9 mouse cellular contexts compared by ENCODE assay signal in the genomic region with DNA sequence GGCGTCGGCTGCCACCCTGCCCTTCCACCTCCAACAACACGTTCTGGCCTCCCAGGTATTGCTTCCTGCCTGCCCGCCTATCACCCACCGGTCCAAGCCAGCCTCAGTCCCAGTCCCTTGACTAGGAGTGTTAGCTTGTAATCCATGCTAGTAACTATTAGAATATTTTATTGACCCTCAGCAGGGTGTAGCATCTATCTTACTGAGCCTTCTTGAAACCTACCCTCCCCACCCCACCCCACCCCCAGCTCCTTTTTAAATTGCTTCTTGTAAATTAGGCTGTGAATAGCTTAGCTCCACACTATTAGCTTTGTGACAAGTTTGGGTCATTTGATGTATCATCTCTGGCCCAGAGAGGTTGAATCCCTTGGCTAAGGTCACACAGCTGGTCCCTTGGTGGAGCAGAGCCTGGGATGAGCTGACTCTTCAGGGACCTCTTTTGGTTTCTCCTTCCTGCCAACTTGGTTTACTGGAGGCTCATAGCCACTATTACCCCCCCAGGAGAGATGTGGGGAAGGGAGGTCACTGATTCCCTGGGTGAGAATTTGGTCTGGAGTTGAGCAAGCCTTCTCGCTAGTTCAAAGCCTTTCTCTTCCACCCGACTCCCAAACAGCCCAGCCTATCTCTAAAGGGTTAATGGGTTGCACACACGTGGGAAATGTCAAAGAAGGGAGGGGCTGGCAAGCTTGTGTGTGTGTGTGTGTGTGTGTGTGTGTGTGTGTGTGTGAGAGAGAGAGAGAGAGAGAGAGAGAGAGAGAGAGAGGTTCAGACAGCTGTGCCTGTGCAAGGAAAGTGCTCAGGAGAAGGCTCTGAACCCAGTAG. TPM values are rescaled to one million over a fixed set of nuclear protein-coding genes. Genes with fewer than 3 reads are reported as not detected.
DNase-seq lines count a peak whose midpoint lies in the region; ATAC-seq and TF ChIP-seq lines count a peak whose summit lies in the region.
"Had no signal": no experiment of that assay in that cellular context is flagged by ENCODE, and none has a peak within 500 bp of the region (broad histone marks: within the 10 kb centered on the region; RNA-seq: fewer than 3 reads in every experiment).

No protein-coding gene starts in this region.

- no peak for TF ChIP-seq CTCF in lung, embryonic 14.5 days (IDR thresholded peaks at IDR 0.05; ENCODE audit: low read depth)

- peak overlapping the region; percentile 78 for H3K4me2 ChIP-seq in lung, embryonic 14.5 days
- H3K4me2 ChIP-seq in embryonic facial prominence, embryonic 11.5 days (ENCODE audit: low read depth, low read length), result peak overlapping the region; percentile 77
- H3K4me2 ChIP-seq: hindbrain, embryonic 14.5 days had no signal

- peak overlapping the region; percentile 74 for H3K9ac ChIP-seq in lung, embryonic 14.5 days
- H3K9ac ChIP-seq in embryonic facial prominence, embryonic 11.5 days (replicated peaks; ENCODE audit: low read length), result peak overlapping the region; percentile 73
- H3K9ac ChIP-seq: hindbrain, embryonic 14.5 days had no signal

- WGBS in heart, embryonic 10.5 days, result 40% methylated on average over 8 of the region's 8 CpGs
- 22% methylated on average over 8 of the region's 8 CpGs for WGBS in lung, embryonic 14.5 days
- 12% methylated on average over 8 of the region's 8 CpGs for WGBS in embryonic facial prominence, embryonic 11.5 days

- no peak for DNase-seq in heart, embryonic 10.5 days (ENCODE audit: low spot score)
- DNase-seq in heart, adult 18-20 months, result no peak
- peak; percentile 58 for DNase-seq in lung, embryonic 14.5 days
- no peak for DNase-seq in lung, adult 18-20 months
- no peak for DNase-seq in embryonic facial prominence, embryonic 11.5 days (ENCODE audit: low spot score)
- DNase-seq in lung, postnatal 4 days, result peak; percentile 30 to 38
- no peak for DNase-seq in right cerebral cortex, adult 2 months (ENCODE audit: low spot score in 2 of 2)
- DNase-seq in spleen, postnatal 14 days (ENCODE audit: low spot score in 2 of 2), result no peak

- ATAC-seq in lung, embryonic 14.5 days (ENCODE audit: insufficient read depth), result no peak
- ATAC-seq in embryonic facial prominence, embryonic 11.5 days (replicated peaks; ENCODE audit: insufficient number of reproducible peaks, low FRiP score, low TSS enrichment, low read depth), result no peak

- peak overlapping the region; percentile 53 for H3K4me3 ChIP-seq in heart, embryonic 10.5 days
- H3K4me3 ChIP-seq in lung, embryonic 14.5 days (ENCODE audit: low read depth, low read length), result peak overlapping the region; percentile 44
- peak overlapping the region; percentile 37 for H3K4me3 ChIP-seq in embryonic facial prominence, embryonic 11.5 days (ENCODE audit: low read depth, low read length)

- peaks cover 36% of the 10 kb centered on the region for H3K36me3 ChIP-seq in heart, embryonic 10.5 days
- H3K36me3 ChIP-seq in lung, embryonic 14.5 days (ENCODE audit: insufficient read depth), result peaks cover 76% of the 10 kb centered on the region
- no peaks in the 10 kb centered on the region for H3K36me3 ChIP-seq in embryonic facial prominence, embryonic 11.5 days (replicated peaks; ENCODE audit: control insufficient read depth, insufficient read depth, low read depth, low read length)

- peak overlapping the region; percentile 72; the same call in 1 of the 2 replicates for H3K27ac ChIP-seq in heart, embryonic 10.5 days
- peak overlapping the region; percentile 91 for H3K27ac ChIP-seq in lung, embryonic 14.5 days (ENCODE audit: low read depth)
- H3K27ac ChIP-seq in embryonic facial prominence, embryonic 11.5 days (replicated peaks; ENCODE audit: low read depth, low read length), result peak overlapping the region; percentile 79
- H3K27ac ChIP-seq: hindbrain, embryonic 14.5 days had no signal

- H3K27me3 ChIP-seq in heart, embryonic 10.5 days (ENCODE audit: insufficient read depth, poor library complexity, severe bottlenecking), result peaks cover 91% of the 10 kb centered on the region
- peaks cover 50% of the 10 kb centered on the region for H3K27me3 ChIP-seq in lung, embryonic 14.5 days (ENCODE audit: insufficient read depth, low read length)
- peaks cover 40% of the 10 kb centered on the region for H3K27me3 ChIP-seq in embryonic facial prominence, embryonic 11.5 days (ENCODE audit: control insufficient read depth, insufficient read depth, low read length)

- H3K4me1 ChIP-seq in heart, embryonic 10.5 days, result peaks cover 37% of the 10 kb centered on the region
- peaks cover 8% of the 10 kb centered on the region for H3K4me1 ChIP-seq in lung, embryonic 14.5 days (ENCODE audit: insufficient read depth)
- peaks cover 9% of the 10 kb centered on the region for H3K4me1 ChIP-seq in embryonic facial prominence, embryonic 11.5 days (ENCODE audit: control insufficient read depth, insufficient read depth, low read length)

- no peaks in the 10 kb centered on the region for H3K9me3 ChIP-seq in heart, embryonic 10.5 days
- H3K9me3 ChIP-seq in lung, embryonic 14.5 days (ENCODE audit: low read depth, low read length), result no peaks in the 10 kb centered on the region
- no peaks in the 10 kb centered on the region for H3K9me3 ChIP-seq in embryonic facial prominence, embryonic 11.5 days (replicated peaks; ENCODE audit: control insufficient read depth, low read length)

RNA-seq across cellular contexts. Expression of a gene that starts 10.8 kb away (rescaled TPM):
- polyA plus RNA-seq in heart, embryonic 10.5 days (2016; fragmentation: Nextera tagmentation; extraction: Ambion mirVana), result 17.0 and 41.7 TPM in 2 replicates
- 10 to 100 TPM; 10.1 to 10.9 TPM for total RNA-seq in heart, adult 18-20 months (2021)
- polyA plus RNA-seq in lung, embryonic 14.5 days (2014; fragmentation: Nextera tagmentation; extraction: Ambion mirVana), result 82.1 and 84.8 TPM in 2 replicates
- 36.9 and 39.8 TPM in 2 replicates for polyA plus RNA-seq in embryonic facial prominence, embryonic 11.5 days (2014; fragmentation: Nextera tagmentation; extraction: Ambion mirVana)

Comparison
In these comparisons a context has a peak if more than half of its experiments do, and no peak if none do; other contexts are left out.
1. DNase-seq: peak in lung, embryonic 14.5 days (single experiment) and lung, postnatal 4 days (2 of 2); none in heart, embryonic 10.5 days (single experiment), heart, adult 18-20 months (0 of 2), lung, adult 18-20 months (0 of 2), embryonic facial prominence, embryonic 11.5 days (single experiment), right cerebral cortex, adult 2 months (0 of 2) and spleen, postnatal 14 days (0 of 2).
2. Peak in every context shown above with its lines, with median percentiles within 50 percentile points of each other: H3K27ac ChIP-seq and H3K4me3 ChIP-seq.